Mouse (Mus musculus): ENCODE results near the gene Cux1. TPM values are rescaled to one million over a fixed set of nuclear protein-coding genes. Genes with fewer than 3 reads are reported as not detected.

Cux1 gene
- polyA plus RNA-seq, 1 experiment, result 164 TPM

DNA sequence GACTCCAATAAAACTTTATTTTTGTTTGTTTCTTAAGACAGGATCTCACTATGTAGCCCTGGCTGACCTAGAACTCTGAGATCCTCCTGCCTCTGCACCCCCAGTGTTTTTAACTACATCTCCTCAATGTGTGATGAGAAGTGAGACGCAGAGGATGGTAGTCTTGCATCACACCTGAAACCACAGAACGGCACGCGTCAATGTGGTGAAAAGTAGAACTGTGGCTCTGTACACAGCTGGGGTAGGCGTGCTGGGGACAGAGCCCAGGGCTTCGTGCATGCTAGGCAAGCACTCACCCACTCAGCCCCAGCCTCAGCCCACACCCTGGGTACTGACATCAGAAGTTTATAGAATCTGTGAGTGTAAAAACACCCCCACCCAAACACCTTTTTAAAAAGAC, 107.4 kb downstream of the Cux1 start:
- WGBS, result 8% methylated on average over 6 of the region's 6 CpGs
- Histone ChIP-seq H3K4me1 (replicated peaks; ENCODE audit: control insufficient read depth, insufficient read depth, low read length) (peaks cover 38% of the 10 kb centered on the region), H3K4me3 (ENCODE audit: control insufficient read depth, insufficient read depth, low read length) (no peak overlapping the region), H3K27me3 (ENCODE audit: control insufficient read depth, insufficient read depth, low read length) (no peaks in the 10 kb centered on the region), H3K27ac (ENCODE audit: control insufficient read depth, insufficient read depth, low read length) (peak overlapping the region; percentile 55; the same call in 1 of the 2 replicates), H3K36me3 (ENCODE audit: control insufficient read depth, insufficient read depth, low read length) (no peaks in the 10 kb centered on the region)
- no peak for TF ChIP-seq POLR2A (IDR thresholded peaks at IDR 0.05; ENCODE audit: control insufficient read depth, extremely low read depth, insufficient read depth, low read length, poor library complexity)
- no peak for TF ChIP-seq CTCF (IDR thresholded peaks at IDR 0.05; ENCODE audit: borderline replicate concordance, control insufficient read depth, extremely low read depth, insufficient read depth, low read length, poor library complexity)
- DNase-seq, result peak; percentile 60

DNA sequence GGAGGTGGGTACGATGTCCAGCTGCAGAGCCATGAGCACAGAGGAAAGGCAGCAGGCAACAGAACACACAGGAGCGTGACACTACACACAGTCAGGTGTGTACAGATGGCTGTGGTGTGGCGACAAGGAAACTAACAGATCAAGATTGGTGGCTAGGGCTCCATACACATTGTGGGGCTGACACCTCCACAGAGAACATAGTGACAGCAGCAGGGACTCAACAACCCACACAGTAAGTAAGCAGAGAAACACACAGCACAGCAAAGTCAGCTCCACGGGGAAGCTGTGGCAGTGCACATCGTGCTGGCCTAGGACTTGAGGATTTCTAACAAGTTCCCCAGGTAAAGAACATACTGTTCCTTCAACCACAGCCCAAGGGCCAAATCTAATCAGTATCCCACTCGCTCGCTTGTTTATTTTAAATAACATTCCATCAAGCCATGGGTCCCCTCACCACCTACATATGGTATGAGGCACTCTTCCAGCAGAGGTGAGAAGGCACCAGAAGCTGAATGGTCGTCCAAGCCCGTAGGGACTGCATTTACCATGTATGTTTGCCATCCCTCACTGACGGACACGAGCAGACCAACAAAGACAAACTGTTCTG, 108.3 kb downstream of the Cux1 start:
- Histone ChIP-seq H3K27me3 (ENCODE audit: control insufficient read depth, insufficient read depth, low read length) (no peaks in the 10 kb centered on the region), H3K27ac (ENCODE audit: control insufficient read depth, insufficient read depth, low read length) (peak overlapping the region; percentile 42; the same call in 1 of the 2 replicates), H3K36me3 (ENCODE audit: control insufficient read depth, insufficient read depth, low read length) (no peaks in the 10 kb centered on the region), H3K4me3 (ENCODE audit: control insufficient read depth, insufficient read depth, low read length) (no peak overlapping the region), H3K4me1 (replicated peaks; ENCODE audit: control insufficient read depth, insufficient read depth, low read length) (peaks cover 30% of the 10 kb centered on the region)
- WGBS, result 72% methylated on average over 11 of the region's 11 CpGs
- DNase-seq, result no peak
- TF ChIP-seq CTCF (IDR thresholded peaks at IDR 0.05; ENCODE audit: borderline replicate concordance, control insufficient read depth, extremely low read depth, insufficient read depth, low read length, poor library complexity) (no peak), POLR2A (IDR thresholded peaks at IDR 0.05; ENCODE audit: control insufficient read depth, extremely low read depth, insufficient read depth, low read length, poor library complexity) (no peak)

GRCm38 (mm10) chr5:136458102-136458863, 109.0 kb downstream of the Cux1 start:
- Histone ChIP-seq H3K27ac (ENCODE audit: control insufficient read depth, insufficient read depth, low read length) (peak overlapping the region; percentile 42; the same call in 1 of the 2 replicates), H3K27me3 (ENCODE audit: control insufficient read depth, insufficient read depth, low read length) (no peaks in the 10 kb centered on the region), H3K4me3 (ENCODE audit: control insufficient read depth, insufficient read depth, low read length) (no peak overlapping the region), H3K4me1 (replicated peaks; ENCODE audit: control insufficient read depth, insufficient read depth, low read length) (peaks cover 27% of the 10 kb centered on the region), H3K36me3 (ENCODE audit: control insufficient read depth, insufficient read depth, low read length) (no peaks in the 10 kb centered on the region)
- TF ChIP-seq CTCF (IDR thresholded peaks at IDR 0.05; ENCODE audit: borderline replicate concordance, control insufficient read depth, extremely low read depth, insufficient read depth, low read length, poor library complexity) (no peak), POLR2A (IDR thresholded peaks at IDR 0.05; ENCODE audit: control insufficient read depth, extremely low read depth, insufficient read depth, low read length, poor library complexity) (no peak)
- 44% methylated on average over 7 of the region's 7 CpGs for WGBS
- no peak for DNase-seq

- WGBS, result 85% methylated on average over 4 of the region's 4 CpGs
- Histone ChIP-seq H3K4me1 (replicated peaks; ENCODE audit: control insufficient read depth, insufficient read depth, low read length) (peaks cover 35% of the 10 kb centered on the region), H3K36me3 (ENCODE audit: control insufficient read depth, insufficient read depth, low read length) (no peaks in the 10 kb centered on the region), H3K27me3 (ENCODE audit: control insufficient read depth, insufficient read depth, low read length) (no peaks in the 10 kb centered on the region), H3K27ac (ENCODE audit: control insufficient read depth, insufficient read depth, low read length) (0 out of 2 replicates have a peak overlapping the region, but pooled peaks have one; percentile 5), H3K4me3 (ENCODE audit: control insufficient read depth, insufficient read depth, low read length) (no peak overlapping the region)
- no peak for DNase-seq
- TF ChIP-seq POLR2A (IDR thresholded peaks at IDR 0.05; ENCODE audit: control insufficient read depth, extremely low read depth, insufficient read depth, low read length, poor library complexity) (no peak), CTCF (IDR thresholded peaks at IDR 0.05; ENCODE audit: borderline replicate concordance, control insufficient read depth, extremely low read depth, insufficient read depth, low read length, poor library complexity) (no peak)
Observed at GRCm38 (mm10) chr5:136456395-136456794, 110.9 kb downstream of the Cux1 start.

- Histone ChIP-seq H3K36me3 (ENCODE audit: control insufficient read depth, insufficient read depth, low read length) (no peaks in the 10 kb centered on the region), H3K27me3 (ENCODE audit: control insufficient read depth, insufficient read depth, low read length) (no peaks in the 10 kb centered on the region), H3K4me3 (ENCODE audit: control insufficient read depth, insufficient read depth, low read length) (no peak overlapping the region), H3K27ac (ENCODE audit: control insufficient read depth, insufficient read depth, low read length) (peak overlapping the region; percentile 42; the same call in 1 of the 2 replicates), H3K4me1 (replicated peaks; ENCODE audit: control insufficient read depth, insufficient read depth, low read length) (peaks cover 32% of the 10 kb centered on the region)
- TF ChIP-seq POLR2A (IDR thresholded peaks at IDR 0.05; ENCODE audit: control insufficient read depth, extremely low read depth, insufficient read depth, low read length, poor library complexity) (no peak), CTCF (IDR thresholded peaks at IDR 0.05; ENCODE audit: borderline replicate concordance, control insufficient read depth, extremely low read depth, insufficient read depth, low read length, poor library complexity) (no peak)
- DNase-seq, result no peak
- 98% methylated on average over 3 of the region's 3 CpGs for WGBS
Observed at GRCm38 (mm10) chr5:136452681-136453080, 114.6 kb downstream of the Cux1 start.

DNA sequence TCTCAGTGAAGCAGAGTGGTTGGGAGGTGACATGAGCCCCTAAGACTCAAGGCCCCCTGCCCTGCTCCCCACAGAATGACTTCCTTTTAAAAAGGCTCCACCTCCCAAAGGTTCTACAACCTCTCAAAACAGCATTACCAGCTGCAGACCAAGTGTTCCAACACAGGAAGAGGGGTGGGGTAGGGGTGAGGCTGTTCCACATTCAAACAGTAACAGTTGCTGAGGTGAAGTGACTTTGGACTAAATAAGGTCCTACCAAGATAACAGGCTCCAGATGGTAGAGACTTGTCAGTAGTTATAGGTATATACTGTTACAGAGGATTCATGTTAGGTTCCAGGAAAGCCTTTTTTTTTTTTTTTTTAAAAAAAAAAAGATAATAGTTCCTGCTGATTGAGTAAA, 117.5 kb downstream of the Cux1 start:
- no peak for TF ChIP-seq CTCF (IDR thresholded peaks at IDR 0.05; ENCODE audit: borderline replicate concordance, control insufficient read depth, extremely low read depth, insufficient read depth, low read length, poor library complexity)
- no peak for TF ChIP-seq POLR2A (IDR thresholded peaks at IDR 0.05; ENCODE audit: control insufficient read depth, extremely low read depth, insufficient read depth, low read length, poor library complexity)
- peaks cover 30% of the 10 kb centered on the region for H3K4me1 ChIP-seq (replicated peaks; ENCODE audit: control insufficient read depth, insufficient read depth, low read length)
- peak overlapping the region; percentile 98 for H3K27ac ChIP-seq (ENCODE audit: control insufficient read depth, insufficient read depth, low read length)
- H3K36me3 ChIP-seq (ENCODE audit: control insufficient read depth, insufficient read depth, low read length), result no peaks in the 10 kb centered on the region
- no peak overlapping the region for H3K4me3 ChIP-seq (ENCODE audit: control insufficient read depth, insufficient read depth, low read length)
- DNase-seq, result peak; percentile 79
- H3K27me3 ChIP-seq (ENCODE audit: control insufficient read depth, insufficient read depth, low read length), result no peaks in the 10 kb centered on the region
